Mouse (Mus musculus): ENCODE data around the gene Ssh3.
A peak's percentile ranks its signal among the peaks of the same experiment; 100 is the strongest.

Gene Ssh3

GRCm38 (mm10) chr19:4268566-4269361 lies at the start of gene Ssh3:
TSS of gene Ssh3 (minus strand) at chr19:4269180.
- peak; percentile 84 for DNase-seq

GRCm38 (mm10) chr19:4317181-4317580 lies 48.2 kb upstream of the Ssh3 start:
- DNase-seq, result no peak

DNA sequence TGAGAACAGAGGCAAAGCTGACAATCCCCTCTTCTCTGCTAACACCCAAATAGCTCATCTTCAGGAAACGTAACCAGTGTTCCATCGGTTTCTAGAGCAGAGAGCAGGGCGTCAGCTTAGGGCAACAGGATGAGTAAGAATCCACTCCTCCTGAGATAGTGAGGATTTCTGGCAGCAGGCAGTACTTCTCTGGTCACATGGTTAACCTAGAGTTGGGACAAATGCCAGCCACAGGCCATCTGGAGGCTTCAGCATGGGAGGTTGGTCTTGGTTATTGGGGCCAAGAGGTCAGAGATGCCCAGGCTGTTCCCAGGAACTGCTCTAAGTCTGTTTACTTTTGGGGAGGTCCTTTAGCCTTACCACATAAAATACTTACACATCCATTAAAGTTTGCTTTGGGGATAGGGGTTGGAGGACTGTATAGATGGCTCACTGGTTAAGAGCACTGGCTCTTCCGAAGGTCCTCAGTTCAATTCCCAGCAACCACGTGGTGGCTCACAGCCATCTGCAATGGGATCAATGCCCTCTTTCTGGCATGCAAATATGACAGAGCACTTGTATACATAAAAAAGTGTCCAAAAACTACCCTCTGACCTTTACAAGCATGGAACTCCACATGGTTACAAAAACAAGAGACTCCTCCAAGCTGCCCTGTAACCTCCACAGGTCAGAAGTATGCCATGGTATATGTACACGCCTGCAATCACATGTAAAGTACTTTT lies 46.4 kb upstream of the Ssh3 start:
- peak; percentile 94 for DNase-seq

DNA sequence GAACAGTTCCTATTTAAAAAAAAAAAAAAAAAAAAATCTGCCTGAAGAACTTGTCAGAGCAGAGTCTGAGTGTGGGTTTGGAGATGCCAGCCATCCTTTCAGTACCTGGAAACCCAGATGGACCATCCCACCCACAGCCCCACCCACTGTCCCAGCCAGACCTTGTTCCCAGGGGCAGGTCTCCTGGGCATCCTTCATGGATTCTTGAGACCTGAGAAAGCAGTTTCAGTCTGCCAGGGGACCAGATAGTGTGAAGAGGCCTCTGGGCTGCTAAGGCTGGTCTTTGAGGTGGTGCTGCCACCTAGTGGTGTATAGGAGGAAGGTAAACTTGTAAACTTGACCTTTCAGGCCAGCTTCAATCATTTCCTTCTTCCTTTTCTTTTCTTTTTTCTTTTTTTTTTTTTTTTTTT lies 40.8 kb upstream of the Ssh3 start:
- DNase-seq, result peak; percentile 84

DNA sequence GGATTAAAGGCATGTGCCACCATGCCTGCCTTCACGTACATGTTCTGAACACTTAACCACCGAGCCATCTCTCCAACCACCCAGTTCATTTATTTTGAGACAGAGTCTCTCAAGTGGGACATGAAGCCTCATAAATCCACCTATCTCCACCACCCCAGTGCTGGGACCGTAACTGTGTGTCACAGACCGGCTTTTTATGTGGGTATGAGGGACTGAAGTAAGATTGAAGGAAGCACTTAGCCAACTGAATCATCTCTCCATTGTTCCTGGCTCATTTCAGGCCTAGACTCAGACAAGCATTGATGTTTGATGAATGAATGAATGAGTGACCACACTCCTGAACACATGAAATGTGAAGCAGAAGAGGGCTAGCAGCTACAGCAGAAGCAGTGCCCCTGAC lies 40.3 kb upstream of the Ssh3 start:
- DNase-seq, result peak; percentile 54

DNA sequence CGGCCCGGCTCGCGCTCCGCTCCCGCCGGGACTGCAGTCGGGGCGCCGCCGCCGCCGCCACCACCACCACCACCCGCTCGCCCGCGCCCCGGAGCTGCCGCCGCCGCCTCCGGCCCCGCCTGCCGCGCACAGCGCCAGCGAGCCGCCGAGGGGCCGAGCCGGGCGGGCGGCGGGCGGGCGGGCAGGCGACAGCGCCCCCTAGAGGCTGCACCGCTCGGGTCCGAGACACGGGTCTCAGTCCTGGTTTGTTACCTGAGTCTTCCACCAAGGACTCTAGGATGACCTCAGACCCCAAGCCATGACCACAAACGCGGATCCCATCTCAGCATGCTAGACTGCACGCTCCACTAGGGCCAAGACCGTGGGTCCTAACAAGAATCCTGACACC lies 37.2 kb upstream of the Ssh3 start, which contains the start of gene Grk2:
TSS of gene Grk2 (minus strand) at position 33 of the 388 bp plus-strand sequence.
- DNase-seq, result peak; percentile 83

DNA sequence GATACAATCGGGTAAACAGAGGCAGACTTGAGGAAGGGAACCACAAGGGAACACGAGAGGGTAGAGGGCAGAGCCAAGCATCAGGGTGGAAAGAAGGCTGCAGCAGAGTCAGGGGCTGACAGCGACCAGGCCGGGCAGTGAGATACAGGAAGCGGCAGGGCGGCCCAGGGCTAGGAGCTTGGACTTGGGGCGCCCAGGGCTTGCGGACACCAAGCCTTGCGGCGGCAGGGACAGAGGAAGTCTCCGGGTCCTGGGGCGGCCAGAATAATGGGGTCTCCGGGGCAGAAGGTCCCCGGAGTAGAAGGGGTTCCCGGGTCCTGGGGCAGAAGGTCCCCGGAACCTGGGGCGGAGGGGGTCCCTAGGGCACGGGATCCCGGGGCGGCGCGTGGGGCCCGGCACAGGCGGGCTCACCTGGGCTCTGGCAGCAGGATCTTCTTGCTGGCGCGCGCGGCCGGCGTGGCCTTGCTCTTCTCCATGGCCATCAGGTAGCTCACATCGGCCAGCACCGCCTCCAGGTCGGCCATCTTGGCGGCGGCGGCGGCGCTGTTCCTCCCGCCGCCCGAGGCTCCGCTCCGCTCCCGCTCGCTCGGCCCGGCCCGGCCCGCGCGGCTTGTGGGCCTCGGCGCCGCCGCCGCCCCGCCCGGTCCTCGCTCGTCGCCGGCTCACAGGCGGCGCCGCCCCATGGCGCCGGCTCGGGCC lies 36.7 kb upstream of the Ssh3 start:
- peak; percentile 65 for DNase-seq

DNA sequence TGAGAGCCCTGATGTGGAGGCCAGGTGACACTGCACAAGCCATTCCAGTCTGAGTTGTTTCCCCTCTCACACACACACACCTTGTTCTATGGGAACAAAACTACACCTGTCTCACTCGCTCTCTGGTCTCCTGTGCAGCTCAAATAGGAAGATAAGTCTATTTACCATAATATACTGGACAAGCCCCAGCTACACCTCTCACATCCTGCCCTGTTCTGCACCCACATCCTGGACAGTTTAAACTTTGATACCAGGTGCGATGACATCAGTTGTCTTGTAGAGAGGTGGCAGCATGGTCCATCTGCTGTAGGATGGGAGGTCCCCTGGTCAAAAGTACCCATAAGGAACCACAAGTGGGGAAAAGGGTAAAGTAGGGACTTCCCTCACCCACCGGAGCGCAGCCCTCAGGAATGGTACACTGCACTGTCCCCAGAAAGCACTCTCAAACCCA lies 35.9 kb upstream of the Ssh3 start:
- DNase-seq, result peak; percentile 68

- DNase-seq, result peak; percentile 73
These were observed 35.4 kb upstream of the Ssh3 start for GRCm38 (mm10) chr19:4304251-4304821.

- DNase-seq, result no peak
These were observed 34.6 kb upstream of the Ssh3 start for GRCm38 (mm10) chr19:4303640-4303995.

DNA sequence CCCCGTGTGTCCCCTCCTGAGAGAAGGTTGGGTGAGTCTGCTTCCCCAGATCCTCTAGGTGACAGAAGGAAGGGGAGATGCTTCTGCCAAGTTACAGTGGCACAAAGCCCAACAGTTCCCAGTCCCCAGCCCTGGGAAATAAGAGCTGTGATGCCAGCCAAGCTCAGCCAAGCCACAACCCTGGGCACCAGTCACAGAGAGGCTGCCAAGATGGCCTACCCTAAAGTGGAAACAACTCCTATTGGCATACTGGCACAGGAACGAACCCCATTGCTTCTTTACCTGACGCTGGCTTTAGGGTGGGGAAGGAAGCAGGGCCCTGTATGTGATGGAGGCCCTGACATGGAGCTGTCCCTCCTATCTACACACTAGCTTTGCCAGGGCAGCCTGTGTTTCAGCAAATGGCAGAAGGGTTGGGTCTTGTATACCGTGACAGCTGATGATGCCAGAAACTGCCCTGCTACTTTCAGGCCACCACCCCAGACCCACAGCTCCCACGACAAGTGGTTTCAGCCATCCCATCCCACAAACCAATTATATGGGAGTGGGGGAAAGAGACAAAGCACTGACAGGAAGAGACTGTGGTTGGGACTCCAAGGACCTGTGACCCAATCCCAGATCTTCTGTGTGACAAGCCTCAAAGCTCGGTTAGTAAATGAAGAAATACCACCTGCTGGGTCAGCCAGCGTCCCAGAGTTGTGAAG lies 34.1 kb upstream of the Ssh3 start:
- DNase-seq, result peak; percentile 98

DNA sequence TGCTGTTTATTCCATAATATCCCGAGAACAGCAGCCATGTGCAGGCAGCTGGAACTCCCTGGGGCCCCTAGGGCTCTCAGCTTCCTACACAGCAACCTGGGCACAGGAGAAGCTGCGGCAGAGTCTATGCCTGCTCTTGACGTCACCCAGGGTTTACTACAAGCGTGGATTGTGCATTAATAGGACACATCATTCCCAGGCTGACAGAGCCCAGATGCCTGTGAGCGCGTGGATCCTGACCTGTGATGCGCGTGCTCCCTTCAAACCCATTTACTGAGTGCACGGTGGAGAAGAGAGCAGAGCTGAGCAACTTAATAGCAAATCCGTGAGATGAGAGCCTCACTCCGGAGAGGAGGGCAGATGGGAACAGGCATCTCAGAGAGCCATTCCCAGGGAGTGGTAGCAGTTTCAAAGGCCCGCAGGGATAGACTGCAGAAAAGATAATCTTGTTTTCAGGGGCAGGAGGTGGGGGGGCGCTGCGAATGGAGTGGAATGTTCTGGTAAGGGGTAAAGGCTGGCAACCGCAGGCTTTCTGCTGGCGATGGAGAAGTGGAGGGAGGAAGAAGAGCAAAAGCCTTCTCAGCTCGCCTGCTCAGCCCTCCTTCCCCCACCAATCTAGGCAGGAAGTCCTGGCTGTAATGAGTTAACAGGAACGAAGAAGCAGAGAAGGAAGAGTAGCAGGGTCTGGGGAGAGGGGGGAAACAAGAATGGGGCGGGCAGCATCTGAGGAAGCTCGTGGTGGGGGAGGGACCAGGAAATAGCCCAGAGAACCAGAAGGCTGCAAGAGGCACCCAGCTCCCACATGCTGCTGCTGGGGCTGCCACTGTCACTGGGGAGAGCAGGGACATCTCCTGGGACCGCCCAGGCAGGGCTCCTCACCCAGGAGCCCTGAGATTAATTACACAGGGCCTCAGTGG lies 33.0 kb upstream of the Ssh3 start:
- peak; percentile 65 for DNase-seq

- DNase-seq, result peak; percentile 58
These were observed 32.1 kb upstream of the Ssh3 start for GRCm38 (mm10) chr19:4300852-4301734.

DNA sequence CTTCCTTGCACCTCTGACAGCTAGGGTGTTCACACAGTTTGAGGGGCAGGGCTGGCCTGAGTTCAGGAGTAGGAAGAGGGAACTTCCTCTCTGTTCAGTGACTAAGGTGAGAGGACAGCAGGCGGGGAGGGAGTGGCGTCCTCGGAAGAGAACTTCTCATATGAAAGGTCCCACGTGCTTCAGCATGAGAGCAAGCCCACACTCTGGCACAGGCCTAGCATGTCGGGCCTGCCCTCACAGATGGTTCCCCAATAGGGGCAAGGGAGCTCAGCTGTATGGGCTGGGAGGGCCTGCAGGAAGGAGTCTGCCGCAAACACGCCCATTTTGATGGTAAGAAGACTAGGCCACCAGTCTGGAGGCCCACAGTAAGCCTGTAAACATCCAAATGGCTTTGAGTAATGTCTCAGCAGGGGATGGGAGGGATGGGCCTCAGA lies 31.3 kb upstream of the Ssh3 start:
- DNase-seq, result peak; percentile 67

GRCm38 (mm10) chr19:4299574-4300270 lies 30.7 kb upstream of the Ssh3 start:
- DNase-seq, result no peak

GRCm38 (mm10) chr19:4299126-4299525 lies 30.1 kb upstream of the Ssh3 start:
- no peak for DNase-seq

DNA sequence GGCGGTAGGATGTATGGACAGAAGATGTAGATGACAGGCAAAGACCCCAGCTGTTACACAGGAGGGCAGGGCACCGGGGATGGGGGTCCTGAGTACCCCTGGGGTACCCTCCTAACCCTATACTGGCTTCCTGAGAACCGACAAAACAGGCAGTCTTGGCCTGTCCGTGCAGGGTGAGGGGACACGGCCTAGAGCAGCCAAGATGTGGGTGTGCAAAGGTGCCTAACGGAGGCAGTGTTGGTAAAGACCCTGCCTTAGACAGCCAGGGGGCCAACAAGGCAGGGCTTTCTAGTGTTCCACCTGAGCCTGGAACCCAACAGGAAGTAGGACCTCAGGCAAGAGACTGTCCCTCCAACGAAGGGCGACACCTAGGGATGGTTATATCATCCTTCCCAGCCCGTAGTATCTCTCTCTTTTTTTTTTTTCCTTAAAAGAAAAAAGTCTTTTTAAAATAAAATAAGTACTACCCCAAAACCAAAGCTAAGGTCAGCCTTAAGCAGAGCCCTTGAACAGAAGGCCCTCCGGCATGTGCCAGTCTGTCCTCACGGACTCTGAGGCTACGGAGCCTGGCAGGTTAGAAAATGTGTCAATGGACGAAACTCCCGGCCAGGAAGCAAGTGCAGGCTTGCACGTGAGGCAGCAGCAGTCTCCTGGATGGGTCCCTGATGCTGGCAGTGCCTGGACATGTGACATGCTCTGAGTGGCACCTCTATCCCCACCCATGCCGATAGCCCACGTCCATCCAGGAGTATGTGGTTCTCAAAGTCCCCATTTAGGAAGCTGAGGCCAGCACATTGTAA lies 29.5 kb upstream of the Ssh3 start:
- no peak for DNase-seq

- DNase-seq, result no peak
These were observed 28.9 kb upstream of the Ssh3 start for GRCm38 (mm10) chr19:4297851-4298250.

GRCm38 (mm10) chr19:4296611-4297010 lies 27.6 kb upstream of the Ssh3 start:
- no peak for DNase-seq
